Mouse (Mus musculus): ENCODE results near the gene Fat3.

Fat3 gene

DNA sequence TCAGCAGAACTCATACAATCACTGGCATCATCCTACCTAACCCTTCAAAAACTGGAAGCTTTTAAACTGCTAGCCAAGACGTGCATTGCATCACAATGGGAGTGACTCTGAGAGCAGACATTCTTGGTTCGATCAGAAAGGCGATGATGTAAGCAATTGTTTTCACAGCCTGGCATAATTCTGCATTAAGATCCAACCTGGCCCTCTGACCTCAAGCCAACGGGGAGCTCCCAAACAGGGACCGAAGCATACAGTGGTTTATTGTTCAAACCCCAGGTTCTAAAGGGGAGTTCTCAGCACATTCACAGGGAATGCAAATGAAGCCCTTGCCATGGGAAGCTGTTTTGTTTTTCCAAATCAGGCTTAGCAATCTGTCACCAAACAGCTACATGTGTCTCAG is 63.3 kb downstream of the Fat3 start:
- no peak for DNase-seq (ENCODE audit: low spot score)

- no peak for DNase-seq (ENCODE audit: low spot score)
Measured at GRCm38 (mm10) chr9:16428589-16428988, 72.5 kb downstream of the Fat3 start.

DNA sequence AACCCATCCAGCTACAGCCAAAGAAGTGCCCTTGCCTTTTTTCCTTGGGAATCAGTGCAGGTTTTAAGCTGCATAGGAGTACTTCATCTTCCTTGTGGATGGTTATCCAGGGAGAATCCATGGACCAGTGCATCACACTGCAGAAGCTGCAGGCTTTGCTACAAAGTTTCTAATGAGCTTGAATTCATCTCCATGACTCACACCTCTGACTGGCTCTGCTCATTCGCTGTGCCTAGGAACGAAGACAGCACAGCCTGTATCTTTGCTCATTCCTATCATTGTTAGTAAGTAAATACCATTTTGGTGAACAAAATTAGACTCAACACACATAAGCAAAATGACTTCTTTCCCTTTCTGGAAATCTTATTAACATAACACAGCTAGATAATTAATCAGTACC is 78.4 kb downstream of the Fat3 start:
- no peak for DNase-seq (ENCODE audit: low spot score)

- DNase-seq (ENCODE audit: low spot score): no peak
Measured at GRCm38 (mm10) chr9:16402815-16403214, 98.3 kb downstream of the Fat3 start.

DNA sequence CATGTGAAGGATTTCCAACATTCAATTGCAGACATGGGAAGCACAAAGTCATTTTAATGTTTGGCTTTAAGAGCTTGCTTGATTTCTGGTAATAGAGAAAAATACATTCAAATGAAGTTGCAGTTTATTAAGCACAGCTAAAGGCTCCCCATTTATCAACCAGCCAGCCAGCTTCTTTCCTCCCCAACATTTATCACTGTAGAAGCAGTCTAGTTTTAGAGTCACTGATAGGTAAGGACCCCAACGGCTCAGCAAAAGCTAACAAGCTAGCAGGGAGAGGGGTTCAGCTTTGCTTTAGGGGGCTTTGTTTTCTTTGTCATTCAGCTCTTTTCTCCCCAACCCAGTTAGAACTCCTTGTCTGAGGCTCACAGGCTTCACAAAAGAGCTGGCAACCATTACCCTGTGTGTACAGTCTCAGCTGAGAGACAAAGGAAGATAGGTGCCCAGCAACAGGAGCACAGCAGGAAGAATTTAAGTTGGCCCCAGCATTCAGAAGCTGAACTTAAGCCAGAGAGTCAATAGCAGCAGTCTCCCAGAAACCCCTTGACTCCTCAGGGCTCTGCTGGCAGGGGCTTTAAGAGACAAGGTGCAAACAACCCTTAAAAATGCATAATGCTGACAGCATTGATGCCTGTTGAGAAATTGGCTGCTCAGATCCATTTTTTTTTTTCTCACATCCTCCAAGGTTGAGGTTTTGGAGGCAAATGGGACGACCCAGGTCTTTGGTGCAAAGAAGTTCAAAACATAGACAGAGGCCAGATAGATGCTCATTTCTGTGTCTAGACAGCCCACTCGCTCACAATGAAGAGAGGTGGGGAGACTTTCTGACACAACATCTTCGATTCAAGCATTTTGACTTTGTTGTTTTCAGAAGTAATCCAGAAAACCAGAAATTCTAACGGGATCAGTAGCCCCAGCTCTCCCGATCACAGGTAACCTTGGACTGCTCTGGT is 102.1 kb downstream of the Fat3 start:
- no peak for DNase-seq (ENCODE audit: low spot score)

DNA sequence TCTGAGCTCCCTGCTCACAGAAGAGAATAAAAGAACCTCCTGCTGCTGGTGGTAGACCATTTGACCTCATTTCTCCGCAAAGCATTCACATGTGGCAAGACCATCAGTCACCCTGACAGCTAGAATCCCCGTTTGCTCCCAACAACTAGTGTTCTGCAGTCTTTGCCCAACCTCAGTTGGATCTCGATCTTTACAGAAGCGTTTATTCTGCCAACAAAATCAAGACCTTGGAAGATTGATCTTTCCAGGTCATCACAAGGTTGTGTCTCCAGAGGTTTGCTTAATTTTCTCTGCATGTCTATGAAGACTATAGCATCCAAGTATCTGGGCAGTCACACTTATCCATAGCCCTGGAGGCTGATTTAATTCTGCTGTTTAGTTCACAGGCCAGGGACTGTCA is 111.9 kb downstream of the Fat3 start:
- no peak for DNase-seq (ENCODE audit: low spot score)

GRCm38 (mm10) chr9:16387527-16387926 is 113.6 kb downstream of the Fat3 start:
- DNase-seq (ENCODE audit: low spot score): no peak

- no peak for DNase-seq (ENCODE audit: low spot score)
Measured at GRCm38 (mm10) chr9:16363713-16364112, 137.4 kb downstream of the Fat3 start.

- DNase-seq (ENCODE audit: low spot score): no peak
Measured at GRCm38 (mm10) chr9:16361811-16362210, 139.3 kb downstream of the Fat3 start.

GRCm38 (mm10) chr9:16356636-16357035 is 144.4 kb downstream of the Fat3 start:
- no peak for DNase-seq (ENCODE audit: low spot score)

DNA sequence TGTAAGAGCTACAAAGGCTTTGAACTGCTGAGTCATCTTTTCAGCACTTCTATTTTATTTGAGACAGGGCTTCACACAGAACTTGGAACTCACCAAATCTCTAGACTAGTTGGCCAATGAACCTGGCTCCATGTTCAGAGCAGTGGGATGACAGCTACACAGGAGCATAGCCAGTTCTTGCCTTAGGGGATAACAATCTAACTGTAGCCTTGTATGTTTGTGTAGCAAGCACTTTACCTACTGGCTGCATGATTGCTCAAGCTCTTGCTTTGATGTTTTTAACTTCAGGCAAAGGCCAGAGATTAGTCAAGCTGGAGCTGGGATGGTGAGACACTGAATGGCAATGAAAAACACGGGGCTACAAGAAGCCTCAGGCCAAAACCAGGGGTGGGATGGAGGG is 146.2 kb downstream of the Fat3 start:
- DNase-seq (ENCODE audit: low spot score): no peak

DNA sequence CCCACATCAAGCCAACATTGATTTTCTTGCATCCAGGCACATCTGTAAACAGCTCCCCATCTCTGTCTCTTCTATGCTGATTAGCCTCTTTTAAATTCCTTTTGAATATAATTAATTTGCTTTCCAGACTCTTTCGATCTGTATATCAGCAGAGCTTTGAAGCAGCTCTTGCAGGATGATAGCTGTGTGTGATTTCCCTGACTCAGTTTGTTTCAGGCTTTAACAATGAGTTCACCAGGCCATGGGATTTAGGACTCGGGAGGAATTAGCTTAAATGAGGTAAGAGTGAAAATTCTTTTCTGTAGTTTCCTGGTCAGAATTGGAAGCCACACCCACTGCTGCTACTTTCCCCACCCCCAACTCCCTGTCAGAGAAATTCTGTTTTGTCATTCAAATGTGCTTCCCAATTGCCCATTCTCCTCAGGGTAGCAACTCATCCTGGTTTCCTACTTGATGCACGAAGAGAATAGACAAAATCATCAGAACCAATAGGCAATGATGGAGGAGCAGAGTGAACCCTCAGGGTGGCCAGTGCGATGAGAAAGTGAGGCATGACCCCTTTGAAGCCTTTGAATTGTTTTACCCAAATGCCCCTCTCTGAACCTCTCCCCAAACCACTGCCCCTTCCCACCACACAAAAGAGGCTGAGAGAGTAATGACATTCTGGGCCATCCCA is 147.9 kb downstream of the Fat3 start:
- DNase-seq (ENCODE audit: low spot score): no peak

- DNase-seq (ENCODE audit: low spot score): no peak
Measured at GRCm38 (mm10) chr9:16352486-16353048, 148.5 kb downstream of the Fat3 start.

DNA sequence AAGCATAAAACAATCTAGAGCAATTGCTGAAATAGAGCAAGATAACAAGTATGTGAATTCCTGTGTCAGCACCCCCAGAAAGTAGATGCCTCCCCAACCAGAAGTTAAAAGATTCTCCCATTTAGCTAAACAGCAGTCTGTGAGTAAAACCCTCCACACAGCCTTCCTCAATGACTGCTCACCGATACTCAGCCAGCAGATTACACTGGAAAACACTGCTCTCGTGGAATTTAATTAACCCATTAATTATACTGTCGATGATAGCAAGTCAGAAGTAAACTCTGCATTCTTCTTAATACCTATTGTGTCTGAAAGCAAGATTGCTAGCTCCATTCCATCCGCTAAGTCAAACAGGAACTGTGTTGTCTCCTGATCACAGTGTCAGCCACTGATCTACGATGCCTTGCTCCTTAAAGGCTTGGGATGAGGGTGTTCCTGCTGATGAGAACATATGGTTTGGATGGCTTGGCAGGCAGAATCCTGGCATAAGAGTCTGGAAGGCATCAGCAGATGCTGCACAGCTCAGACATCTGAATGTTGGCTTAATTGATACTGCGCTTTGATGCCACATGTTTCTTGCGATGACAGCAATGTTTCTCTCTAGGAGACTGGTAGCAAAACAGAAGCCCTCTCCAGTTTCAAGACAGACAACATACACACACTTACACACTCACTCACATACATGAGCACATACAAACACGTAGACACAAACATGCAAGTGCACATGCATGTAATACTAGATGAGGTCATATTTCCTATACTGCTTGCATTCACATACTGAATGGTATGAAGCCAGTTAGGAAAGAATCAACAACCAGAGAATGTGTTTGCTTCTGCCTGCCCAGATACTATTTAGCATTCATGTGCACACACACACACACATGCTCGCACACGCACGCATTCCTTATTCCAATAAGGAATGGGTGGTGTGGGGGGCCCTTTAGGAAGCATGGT is 155.9 kb downstream of the Fat3 start:
- DNase-seq (ENCODE audit: low spot score): no peak

DNA sequence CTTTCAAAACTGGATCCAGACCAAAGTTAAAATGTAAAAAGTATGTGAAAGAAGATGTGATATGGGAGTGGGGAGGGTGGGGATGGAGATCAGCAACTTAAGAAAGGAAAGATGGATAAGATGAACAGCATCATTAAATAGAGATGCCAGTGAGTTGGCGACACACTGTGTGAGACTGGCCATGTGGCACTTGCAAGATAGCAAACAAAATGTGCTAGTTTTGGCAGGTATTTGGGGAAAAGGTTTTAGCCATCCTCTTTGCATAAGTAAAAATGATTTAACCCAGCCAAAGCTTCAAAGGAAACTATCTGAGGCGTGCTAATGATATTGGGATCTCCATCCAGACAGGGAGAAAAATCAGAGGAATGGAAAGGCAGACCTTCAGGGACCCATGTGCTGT is 157.9 kb downstream of the Fat3 start:
- DNase-seq (ENCODE audit: low spot score): no peak

GRCm38 (mm10) chr9:16342577-16342976 is 158.5 kb downstream of the Fat3 start:
- DNase-seq (ENCODE audit: low spot score): no peak

GRCm38 (mm10) chr9:16330290-16330984 is 170.6 kb downstream of the Fat3 start:
- DNase-seq (ENCODE audit: low spot score): no peak

DNA sequence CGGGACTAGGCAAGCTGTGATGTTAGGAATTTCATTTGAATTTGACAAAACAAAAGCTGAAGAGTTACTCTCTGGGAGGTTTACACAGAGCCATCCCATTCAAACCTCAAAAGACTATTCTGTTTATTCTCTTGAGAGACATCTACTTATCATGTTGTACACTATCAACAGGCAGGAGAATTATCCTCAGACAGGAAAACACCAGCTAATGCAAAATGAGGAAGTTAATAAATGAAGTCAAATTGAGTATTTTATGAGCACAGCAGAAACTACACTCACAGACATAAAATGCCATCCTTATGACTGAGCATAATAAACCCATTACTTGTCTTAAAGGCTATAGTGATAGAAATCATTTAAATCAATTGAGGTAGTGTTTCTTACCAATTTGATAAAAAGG is 182.1 kb downstream of the Fat3 start:
- no peak for DNase-seq (ENCODE audit: low spot score)

DNA sequence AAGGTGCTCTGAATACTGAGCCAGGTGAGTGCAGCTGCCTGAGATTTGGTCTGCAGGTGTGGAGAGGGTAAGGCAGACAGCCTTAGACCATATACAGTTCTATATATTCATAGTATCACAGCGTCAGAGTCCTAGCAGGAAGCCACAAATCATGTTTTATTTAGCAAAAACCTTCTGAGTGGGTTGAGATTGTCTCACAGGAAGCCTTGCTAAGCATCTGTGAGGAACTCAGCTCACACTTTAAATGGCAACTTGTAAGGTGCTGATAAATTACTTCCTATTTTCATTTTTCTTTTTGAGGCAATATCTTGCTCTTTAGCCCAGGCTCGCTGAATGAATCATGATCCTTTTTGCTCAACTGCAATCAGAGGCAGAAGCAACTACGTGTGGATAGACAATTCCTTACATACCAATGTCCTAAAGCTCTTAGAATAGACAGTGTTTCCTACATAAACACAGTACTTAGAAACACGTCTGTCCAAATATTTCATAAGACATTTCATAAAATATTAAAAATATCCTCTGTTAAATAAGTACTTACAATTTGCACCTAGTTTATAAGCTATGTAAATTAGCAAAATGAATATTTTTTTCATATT is 188.4 kb downstream of the Fat3 start:
- DNase-seq (ENCODE audit: low spot score): no peak

GRCm38 (mm10) chr9:16310855-16311848 is 189.9 kb downstream of the Fat3 start:
- no peak for DNase-seq (ENCODE audit: low spot score)

Measured in urinary bladder, postnatal 25 days (tissue).